Mouse (Mus musculus): Measurements from ENCODE around the gene Il10rb. TPM values are rescaled to one million over a fixed set of nuclear protein-coding genes. Genes with fewer than 3 reads are reported as not detected.

The Il10rb gene
- polyA plus RNA-seq, 1 experiment from 2014 or later = 21.3 TPM

DNA sequence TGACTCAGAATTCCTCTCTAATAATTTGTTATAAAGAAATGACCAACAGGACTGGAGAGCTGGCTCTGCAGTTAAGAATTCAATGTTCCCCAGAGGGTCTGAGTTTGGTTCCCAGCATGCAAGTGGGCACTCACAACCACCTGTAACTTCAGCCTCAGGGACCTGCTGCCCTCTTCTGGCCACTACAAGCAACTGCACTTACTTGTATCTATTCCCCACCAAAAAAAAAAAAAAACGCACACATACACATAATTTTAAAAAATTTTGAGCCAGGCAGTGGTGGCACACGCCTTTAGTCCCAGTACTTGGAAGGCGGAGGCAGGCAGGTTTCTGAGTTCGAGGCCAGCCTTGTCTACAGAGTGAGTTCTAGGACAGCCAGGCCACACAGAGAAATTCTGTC lies 15.9 kb upstream of the Il10rb start:
- ATAC-seq (ENCODE audit: low FRiP score, low TSS enrichment) = no peak
- no peak overlapping the region for H3K9ac ChIP-seq (ENCODE audit: low read depth, low read length)
- no peak overlapping the region for H3K4me3 ChIP-seq (ENCODE audit: low read length)
- no peak overlapping the region for H3K27ac ChIP-seq (ENCODE audit: low read depth, low read length)
- no peak overlapping the region for H3K4me2 ChIP-seq (replicated peaks; ENCODE audit: low read depth, low read length)
- 91% methylated on average over 4 of the region's 4 CpGs for WGBS
- H3K9me3 ChIP-seq (ENCODE audit: control insufficient read depth, low read length) = peaks cover 2% of the 10 kb centered on the region; the same call in 1 of the 2 replicates
- H3K27me3 ChIP-seq (ENCODE audit: control insufficient read depth, insufficient read depth, low read length) = no peaks in the 10 kb centered on the region
- no peaks in the 10 kb centered on the region for H3K4me1 ChIP-seq (ENCODE audit: control insufficient read depth, insufficient read depth, low read length)
- H3K36me3 ChIP-seq (ENCODE audit: control insufficient read depth, insufficient read depth, low read length) = peaks cover 56% of the 10 kb centered on the region

DNA sequence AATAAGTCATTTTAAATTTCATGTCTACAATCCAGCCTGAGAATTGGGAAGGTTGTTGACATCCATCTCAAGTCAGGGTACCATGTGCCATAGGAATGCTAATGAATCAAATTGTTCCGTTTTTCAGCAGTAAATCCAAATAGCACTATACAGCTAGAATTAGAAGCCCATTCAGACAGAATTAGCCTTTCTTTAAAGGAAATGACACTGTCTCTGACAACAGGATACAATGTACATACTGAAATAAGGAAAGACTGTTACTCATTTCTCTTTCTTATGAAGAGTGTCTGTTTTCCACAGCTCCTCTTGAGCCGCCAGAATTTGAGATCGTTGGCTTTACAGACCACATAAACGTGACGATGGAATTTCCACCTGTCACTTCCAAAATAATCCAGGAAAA lies 14.5 kb upstream of the Il10rb start, which contains the start of gene Gm21970:
TSS of gene Gm21970 (plus strand) at position 301 of the 400 bp plus-strand sequence.
- Histone ChIP-seq H3K4me3 (ENCODE audit: low read length) (no peak within 1 kb of the TSS), H3K4me2 (replicated peaks; ENCODE audit: low read depth, low read length) (no peak within 1 kb of the TSS), H3K27me3 (ENCODE audit: control insufficient read depth, insufficient read depth, low read length) (no peaks in the 10 kb centered on the region), H3K9ac (ENCODE audit: low read depth, low read length) (no peak within 1 kb of the TSS), H3K27ac (ENCODE audit: low read depth, low read length) (no peak within 1 kb of the TSS), H3K36me3 (ENCODE audit: control insufficient read depth, insufficient read depth, low read length) (peaks cover 62% of the 10 kb centered on the region), H3K9me3 (ENCODE audit: control insufficient read depth, low read length) (peaks cover 2% of the 10 kb centered on the region; the same call in 1 of the 2 replicates), H3K4me1 (ENCODE audit: control insufficient read depth, insufficient read depth, low read length) (no peaks in the 10 kb centered on the region)
- ATAC-seq (ENCODE audit: low FRiP score, low TSS enrichment) = no peak
- WGBS = 79% methylated on average over 5 of the region's 5 CpGs

GRCm38 (mm10) chr16:91394826-91395410 lies 11.0 kb upstream of the Il10rb start:
- no peak for ATAC-seq (ENCODE audit: low FRiP score, low TSS enrichment)
- Histone ChIP-seq H3K4me1 (ENCODE audit: control insufficient read depth, insufficient read depth, low read length) (no peaks in the 10 kb centered on the region), H3K36me3 (ENCODE audit: control insufficient read depth, insufficient read depth, low read length) (peaks cover 41% of the 10 kb centered on the region), H3K4me3 (ENCODE audit: low read length) (no peak overlapping the region), H3K9ac (ENCODE audit: low read depth, low read length) (no peak overlapping the region), H3K27me3 (ENCODE audit: control insufficient read depth, insufficient read depth, low read length) (no peaks in the 10 kb centered on the region), H3K9me3 (ENCODE audit: control insufficient read depth, low read length) (no peaks in the 10 kb centered on the region), H3K4me2 (replicated peaks; ENCODE audit: low read depth, low read length) (no peak overlapping the region), H3K27ac (ENCODE audit: low read depth, low read length) (no peak overlapping the region)
- 80% methylated on average over 4 of the region's 4 CpGs for WGBS

DNA sequence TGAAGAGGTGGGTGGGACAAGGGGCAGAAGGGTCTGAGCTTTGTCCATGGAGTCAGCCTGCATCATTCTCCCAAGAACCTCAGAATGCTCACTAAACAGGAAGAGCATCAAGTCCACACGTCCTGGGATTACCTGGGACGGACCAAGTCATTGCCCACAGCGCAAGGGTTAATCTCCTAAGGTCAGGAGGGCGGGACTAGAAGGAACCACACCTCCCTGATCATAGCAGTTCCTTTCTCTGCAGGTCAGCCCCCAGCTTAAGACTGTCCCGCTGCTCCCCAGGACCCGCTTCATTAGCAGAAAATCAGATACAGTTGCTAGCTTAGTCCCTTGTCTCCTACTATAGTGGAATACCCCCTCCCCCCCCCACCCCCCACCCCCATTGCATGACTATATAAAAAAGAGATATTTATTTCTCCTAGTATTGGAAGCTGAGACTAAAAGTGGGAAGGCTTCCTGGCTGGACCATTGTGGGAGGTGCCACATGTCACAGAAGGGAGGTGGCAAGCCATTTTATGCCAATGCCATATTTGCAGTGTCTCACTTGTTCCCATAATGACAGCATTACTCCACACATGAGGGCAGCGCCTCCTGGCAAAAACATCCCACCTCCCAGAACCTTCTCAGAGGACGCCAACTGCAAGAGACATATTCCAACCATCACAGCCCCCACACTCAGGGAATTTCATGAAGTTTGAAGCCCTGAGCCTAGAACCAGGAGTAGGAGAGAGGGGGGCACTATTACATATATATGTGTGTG lies 10.2 kb upstream of the Il10rb start:
- WGBS = 56% methylated on average over 8 of the region's 8 CpGs
- peaks cover 38% of the 10 kb centered on the region for H3K36me3 ChIP-seq (ENCODE audit: control insufficient read depth, insufficient read depth, low read length)
- H3K4me2 ChIP-seq (replicated peaks; ENCODE audit: low read depth, low read length) = no peak overlapping the region
- no peaks in the 10 kb centered on the region for H3K27me3 ChIP-seq (ENCODE audit: control insufficient read depth, insufficient read depth, low read length)
- H3K9ac ChIP-seq (ENCODE audit: low read depth, low read length) = no peak overlapping the region
- no peaks in the 10 kb centered on the region for H3K4me1 ChIP-seq (ENCODE audit: control insufficient read depth, insufficient read depth, low read length)
- no peak for ATAC-seq (ENCODE audit: low FRiP score, low TSS enrichment)
- H3K27ac ChIP-seq (ENCODE audit: low read depth, low read length) = no peak overlapping the region
- no peaks in the 10 kb centered on the region for H3K9me3 ChIP-seq (ENCODE audit: control insufficient read depth, low read length)
- H3K4me3 ChIP-seq (ENCODE audit: low read length) = no peak overlapping the region

DNA sequence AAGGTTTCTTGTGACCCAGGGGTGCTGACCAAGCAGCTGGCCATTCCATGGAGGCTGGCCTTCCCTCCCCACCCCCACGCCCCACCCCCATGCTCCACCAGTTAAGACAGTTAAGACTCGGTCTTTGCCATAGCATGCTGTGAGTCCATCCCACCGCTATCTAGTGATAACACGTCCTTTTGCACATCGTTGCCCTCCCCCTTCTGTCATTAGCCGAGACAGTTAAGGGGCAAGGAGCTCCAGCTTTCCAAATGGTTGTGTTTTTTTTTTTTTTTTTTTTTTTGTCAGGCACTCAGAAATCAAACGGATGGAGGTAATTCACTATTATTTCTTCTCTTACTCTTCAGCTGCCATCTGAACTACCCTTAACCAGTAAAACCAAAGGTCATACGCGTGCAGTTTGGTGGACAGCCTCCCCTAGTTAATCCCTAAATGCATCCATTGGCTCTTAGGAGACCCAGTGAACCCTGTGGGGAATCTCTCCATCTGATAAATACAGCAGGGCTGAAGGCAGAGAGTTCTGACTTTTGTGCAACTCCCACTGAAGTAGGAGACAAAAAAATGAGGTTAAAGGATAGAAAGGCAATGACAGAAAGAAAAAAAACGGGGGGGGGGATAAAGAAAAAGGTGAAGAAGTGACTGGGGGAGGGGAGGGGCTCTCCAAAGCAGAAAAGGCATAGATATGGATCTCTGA lies 9.0 kb upstream of the Il10rb start:
- 74% methylated on average over 10 of the region's 10 CpGs for WGBS
- no peaks in the 10 kb centered on the region for H3K9me3 ChIP-seq (ENCODE audit: control insufficient read depth, low read length)
- no peak overlapping the region for H3K4me2 ChIP-seq (replicated peaks; ENCODE audit: low read depth, low read length)
- H3K27ac ChIP-seq (ENCODE audit: low read depth, low read length) = no peak overlapping the region
- H3K36me3 ChIP-seq (ENCODE audit: control insufficient read depth, insufficient read depth, low read length) = peaks cover 30% of the 10 kb centered on the region
- H3K4me1 ChIP-seq (ENCODE audit: control insufficient read depth, insufficient read depth, low read length) = no peaks in the 10 kb centered on the region
- H3K9ac ChIP-seq (ENCODE audit: low read depth, low read length) = no peak overlapping the region
- no peak for ATAC-seq (ENCODE audit: low FRiP score, low TSS enrichment)
- no peaks in the 10 kb centered on the region for H3K27me3 ChIP-seq (ENCODE audit: control insufficient read depth, insufficient read depth, low read length)
- H3K4me3 ChIP-seq (ENCODE audit: low read length) = no peak overlapping the region

DNA sequence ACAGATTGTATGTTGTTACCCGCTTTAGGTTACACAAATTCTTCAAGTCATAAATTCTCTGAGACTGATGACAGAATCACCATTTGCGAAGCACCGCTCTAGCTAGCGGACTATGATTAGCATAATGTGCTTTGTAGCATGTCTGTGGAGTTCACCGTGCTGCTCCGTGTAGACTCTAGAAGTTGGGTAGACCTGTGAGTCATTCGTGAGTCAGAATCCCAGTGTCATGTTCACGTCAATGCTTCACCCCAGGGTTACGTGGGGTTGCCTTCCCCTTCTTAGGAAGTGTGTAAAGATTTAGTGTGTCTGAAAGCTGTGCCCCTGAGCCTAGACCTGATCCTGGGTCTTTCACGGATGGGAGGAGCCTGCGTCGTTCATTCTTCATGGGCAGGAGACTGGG lies 7.9 kb upstream of the Il10rb start:
- 81% methylated on average over 12 of the region's 12 CpGs for WGBS
- peaks cover 20% of the 10 kb centered on the region for H3K36me3 ChIP-seq (ENCODE audit: control insufficient read depth, insufficient read depth, low read length)
- no peak overlapping the region for H3K4me3 ChIP-seq (ENCODE audit: low read length)
- H3K4me2 ChIP-seq (replicated peaks; ENCODE audit: low read depth, low read length) = no peak overlapping the region
- H3K27ac ChIP-seq (ENCODE audit: low read depth, low read length) = no peak overlapping the region
- H3K9ac ChIP-seq (ENCODE audit: low read depth, low read length) = no peak overlapping the region
- no peaks in the 10 kb centered on the region for H3K9me3 ChIP-seq (ENCODE audit: control insufficient read depth, low read length)
- H3K4me1 ChIP-seq (ENCODE audit: control insufficient read depth, insufficient read depth, low read length) = no peaks in the 10 kb centered on the region
- no peaks in the 10 kb centered on the region for H3K27me3 ChIP-seq (ENCODE audit: control insufficient read depth, insufficient read depth, low read length)
- no peak for ATAC-seq (ENCODE audit: low FRiP score, low TSS enrichment)

GRCm38 (mm10) chr16:91398944-91399343 lies 7.0 kb upstream of the Il10rb start:
- Histone ChIP-seq H3K36me3 (ENCODE audit: control insufficient read depth, insufficient read depth, low read length) (peaks cover 18% of the 10 kb centered on the region), H3K4me2 (replicated peaks; ENCODE audit: low read depth, low read length) (no peak overlapping the region), H3K9ac (ENCODE audit: low read depth, low read length) (no peak overlapping the region), H3K27me3 (ENCODE audit: control insufficient read depth, insufficient read depth, low read length) (no peaks in the 10 kb centered on the region), H3K4me1 (ENCODE audit: control insufficient read depth, insufficient read depth, low read length) (no peaks in the 10 kb centered on the region), H3K27ac (ENCODE audit: low read depth, low read length) (no peak overlapping the region), H3K4me3 (ENCODE audit: low read length) (no peak overlapping the region), H3K9me3 (ENCODE audit: control insufficient read depth, low read length) (no peaks in the 10 kb centered on the region)
- ATAC-seq (ENCODE audit: low FRiP score, low TSS enrichment) = no peak
- WGBS = 94% methylated on average over 7 of the region's 7 CpGs

- Histone ChIP-seq H3K9me3 (ENCODE audit: control insufficient read depth, low read length) (no peaks in the 10 kb centered on the region), H3K4me1 (ENCODE audit: control insufficient read depth, insufficient read depth, low read length) (no peaks in the 10 kb centered on the region), H3K27me3 (ENCODE audit: control insufficient read depth, insufficient read depth, low read length) (no peaks in the 10 kb centered on the region), H3K27ac (ENCODE audit: low read depth, low read length) (no peak overlapping the region), H3K4me2 (replicated peaks; ENCODE audit: low read depth, low read length) (no peak overlapping the region), H3K36me3 (ENCODE audit: control insufficient read depth, insufficient read depth, low read length) (peaks cover 11% of the 10 kb centered on the region), H3K4me3 (ENCODE audit: low read length) (no peak overlapping the region), H3K9ac (ENCODE audit: low read depth, low read length) (no peak overlapping the region)
- WGBS = 80% methylated on average over 6 of the region's 6 CpGs
- ATAC-seq (ENCODE audit: low FRiP score, low TSS enrichment) = no peak
Observed at GRCm38 (mm10) chr16:91401569-91402165, 4.3 kb upstream of the Il10rb start.
